Mouse (Mus musculus) liver, embryonic 14.5 days (tissue): ENCODE data around the gene 4930469K13Rik. TPM values are rescaled to one million over a fixed set of nuclear protein-coding genes. Genes with fewer than 3 reads are reported as not detected.

Experiments
- ATAC-seq: fragments of 200-750 bp; cut with Nextera tagmentation; 2 replicates; pipeline ENCODE4 v1.8.0; 2017; ENCODE audit warnings: moderate number of reproducible peaks, mild to moderate bottlenecking, moderate library complexity; ENCODE audit not compliant: insufficient read depth
- DNase-seq, 3 experiments: peaks; one replicate each; pipeline ENCODE4 v3.0.0-alpha.2; 2012 to 2013; ENCODE audit warnings: low read depth in 3 of 3, low spot score in 3 of 3
- H3K27ac ChIP-seq: fragments of 300-500 bp; sonication (generic); 2 replicates; pipeline ENCODE4 v1.5.1; 2014; ENCODE audit warnings: moderate library complexity, mild to moderate bottlenecking, control low read depth, inconsistent platforms
- H3K27me3 ChIP-seq: fragments of 300-500 bp; sonication (generic); 2 replicates; pipeline ENCODE4 v1.6.1; 2014; ENCODE audit warnings: mild to moderate bottlenecking, low read length, moderate library complexity; ENCODE audit not compliant: control insufficient read depth, insufficient read depth
- H3K36me3 ChIP-seq: fragments of 300-500 bp; sonication (generic); replicated peaks from 2 replicates; pipeline ENCODE4 v1.6.1; 2014; ENCODE audit warnings: low read depth; ENCODE audit not compliant: control insufficient read depth, insufficient read depth
- H3K4me1 ChIP-seq, 2 experiments: fragments of 200-500 bp in 1 of 2; fragments of 300-500 bp in 1 of 2; sonication (generic) in 1 of 2; replicated peaks; 2 replicates each; pipeline ENCODE4 v1.6.1; 2012 to 2014; ENCODE audit warnings: antibody characterized with exemption in 1 of 2, inconsistent platforms in 1 of 2, low read length in 1 of 2; ENCODE audit not compliant: control insufficient read depth in 2 of 2, insufficient read depth in 2 of 2
- H3K4me2 ChIP-seq: fragments of 300-500 bp; sonication (generic); 2 replicates; pipeline ENCODE4 v1.6.1; 2014; ENCODE audit warnings: low read depth, mild to moderate bottlenecking, control low read depth, moderate library complexity
- H3K4me3 ChIP-seq, 2 experiments: fragments of 200-500 bp in 1 of 2; fragments of 300-500 bp in 1 of 2; sonication (generic) in 1 of 2; 2 replicates each; pipeline ENCODE4 v1.5.1; 2012 to 2014; ENCODE audit warnings: low read depth in 2 of 2, low read length in 2 of 2, mild to moderate bottlenecking in 2 of 2, control low read depth in 1 of 2, inconsistent platforms in 1 of 2, moderate library complexity in 1 of 2; ENCODE audit not compliant: insufficient read depth in 1 of 2
- H3K9ac ChIP-seq: fragments of 300-500 bp; sonication (generic); replicated peaks from 2 replicates; pipeline ENCODE4 v1.6.1; 2014; ENCODE audit warnings: mild to moderate bottlenecking, control low read depth, moderate library complexity
- H3K9me3 ChIP-seq: fragments of 300-500 bp; sonication (generic); 2 replicates; pipeline ENCODE4 v1.6.1; 2016; ENCODE audit warnings: low read length, mixed read lengths; ENCODE audit not compliant: control insufficient read depth
- CTCF ChIP-seq: IDR thresholded peaks from 2 replicates; pipeline ENCODE4 v1.5.1; 2016; ENCODE audit warnings: antibody characterized with exemption, low read depth, control low read depth
- EP300 ChIP-seq: IDR thresholded peaks from 2 replicates; pipeline ENCODE4 v1.6.1; 2016; ENCODE audit warnings: antibody characterized with exemption, low read depth
- WGBS: fragments of 180-500 bp; shearing (Covaris S2); extraction: QIAGEN DNeasy Blood & Tissue Kit; methylation state at CpG from one replicate; pipeline ENCODE4 v1.1.7; 2014; ENCODE audit not compliant: insufficient replicate concordance; 5-methylcytosine and 5-hydroxymethylcytosine counted together
- polyA plus RNA-seq, 2 experiments: library from polyadenylated mRNA; depleted of rRNA in 1 of 2; stranded (reverse) in 1 of 2; unstranded in 1 of 2; fragments of >200 nt; fragmentation: Nextera tagmentation in 1 of 2; extraction: Ambion mirVana in 1 of 2; gene quantifications; 2 replicates each; pipeline versions ENCODE4 v1.2.1 to v1.2.3; 2012 to 2014

The 4930469K13Rik gene
- polyA plus RNA-seq, 2 experiments: not detected

- ATAC-seq: no peak
- 59% methylated on average over 4 of the region's 4 CpGs for WGBS
Observed at GRCm38 (mm10) chr11:33955982-33956381, 142.4 kb downstream of the 4930469K13Rik start.

GRCm38 (mm10) chr11:33951684-33952625, 146.4 kb downstream of the 4930469K13Rik start:
- DNase-seq (no peak), ATAC-seq (no peak)
- Histone ChIP-seq H3K9me3 (no peaks in the 10 kb centered on the region), H3K4me1 (no peaks in the 10 kb centered on the region), H3K9ac (no peak overlapping the region), H3K4me3 (no peak overlapping the region), H3K27me3 (no peaks in the 10 kb centered on the region), H3K36me3 (no peaks in the 10 kb centered on the region), H3K27ac (no peak overlapping the region), H3K4me2 (no peak overlapping the region)
- WGBS: 51% methylated on average over 8 of the region's 8 CpGs
- TF ChIP-seq CTCF (no peak), EP300 (no peak)

More at GRCm38 (mm10) chr11:33955982-33956381, 142.4 kb downstream of the 4930469K13Rik start:
- Histone ChIP-seq H3K27ac (no peak overlapping the region), H3K27me3 (no peaks in the 10 kb centered on the region), H3K9ac (no peak overlapping the region), H3K4me3 (no peak overlapping the region), H3K4me1 (no peaks in the 10 kb centered on the region), H3K4me2 (no peak overlapping the region), H3K9me3 (no peaks in the 10 kb centered on the region), H3K36me3 (no peaks in the 10 kb centered on the region)
- DNase-seq: no peak
- TF ChIP-seq CTCF (no peak), EP300 (no peak)

- no peak overlapping the region for H3K9ac ChIP-seq
- ATAC-seq (no peak), DNase-seq (no peak)
- no peak overlapping the region for H3K27ac ChIP-seq
- H3K4me2 ChIP-seq: no peak overlapping the region
- no peaks in the 10 kb centered on the region for H3K4me1 ChIP-seq
- no peaks in the 10 kb centered on the region for H3K9me3 ChIP-seq
- TF ChIP-seq EP300: no peak
- no peak for TF ChIP-seq CTCF
- no peaks in the 10 kb centered on the region for H3K27me3 ChIP-seq
- H3K36me3 ChIP-seq: no peaks in the 10 kb centered on the region
- no peak overlapping the region for H3K4me3 ChIP-seq
- 51% methylated on average over 5 of the region's 5 CpGs for WGBS
Observed at GRCm38 (mm10) chr11:33951155-33951554, 147.2 kb downstream of the 4930469K13Rik start.

- WGBS: 26% methylated on average over 4 of the region's 4 CpGs
- no peak overlapping the region for H3K4me3 ChIP-seq
- no peaks in the 10 kb centered on the region for H3K4me1 ChIP-seq
- no peaks in the 10 kb centered on the region for H3K27me3 ChIP-seq
- H3K4me2 ChIP-seq: no peak overlapping the region
- no peak overlapping the region for H3K27ac ChIP-seq
- H3K9ac ChIP-seq: no peak overlapping the region
- ATAC-seq (no peak), DNase-seq (no peak)
- TF ChIP-seq EP300 (no peak), CTCF (no peak)
- H3K9me3 ChIP-seq: no peaks in the 10 kb centered on the region
- no peaks in the 10 kb centered on the region for H3K36me3 ChIP-seq
Observed at GRCm38 (mm10) chr11:33946501-33946900, 151.9 kb downstream of the 4930469K13Rik start.

GRCm38 (mm10) chr11:33944786-33945328, 153.5 kb downstream of the 4930469K13Rik start:
- 0 out of 4 replicates have a peak, but pooled peaks cover 0 to 2% of the 10 kb centered on the region in 2 experiments for H3K4me1 ChIP-seq
- no peak overlapping the region for H3K4me2 ChIP-seq
- ATAC-seq (no peak), DNase-seq (no peak)
- TF ChIP-seq EP300 (no peak), CTCF (no peak)
- no peak overlapping the region for H3K9ac ChIP-seq
- WGBS: 65% methylated on average over 9 of the region's 9 CpGs
- no peak overlapping the region for H3K27ac ChIP-seq
- H3K4me3 ChIP-seq: no peak overlapping the region
- H3K27me3 ChIP-seq: no peaks in the 10 kb centered on the region
- H3K9me3 ChIP-seq: no peaks in the 10 kb centered on the region
- H3K36me3 ChIP-seq: no peaks in the 10 kb centered on the region
